Mouse (Mus musculus): ENCODE results near the gene Fam126a. TPM values are rescaled to one million over a fixed set of nuclear protein-coding genes. Genes with fewer than 3 reads are reported as not detected.

Fam126a gene
- polyA plus RNA-seq, 1 experiment, result 7.8 TPM

GRCm38 (mm10) chr5:23993553-23993894, 37.0 kb downstream of the Fam126a start:
- Histone ChIP-seq H3K4me2 (ENCODE audit: low read depth) (peak overlapping the region; percentile 95), H3K36me3 (ENCODE audit: control insufficient read depth, insufficient read depth) (peaks cover 7% of the 10 kb centered on the region), H3K79me2 (ENCODE audit: control insufficient read depth, insufficient read depth) (no peaks in the 10 kb centered on the region), H3ac (ENCODE audit: control insufficient read depth, insufficient read length) (no peak overlapping the region), H3K4me3 (no peak overlapping the region), H3K27me3 (ENCODE audit: control insufficient read depth, insufficient read depth, insufficient read length) (no peaks in the 10 kb centered on the region)
- peak in 1 of 3 experiments; percentile 5 for TF ChIP-seq MYOD1 (IDR thresholded peaks at IDR 0.05; ENCODE audit: control insufficient read depth in 1 of 3, insufficient read length in 2 of 3, low read depth in 2 of 3)
- TF ChIP-seq CEBPB (IDR thresholded peaks at IDR 0.05; ENCODE audit: insufficient read depth, poor library complexity, severe bottlenecking), result 0 out of 2 replicates have a peak, but pooled peaks have one; percentile 11
- TF ChIP-seq SRF (IDR thresholded peaks at IDR 0.05; ENCODE audit: control insufficient read depth, insufficient read length, low read depth), result no peak

- no peak overlapping the region for H3K4me3 ChIP-seq
- H3K79me2 ChIP-seq (ENCODE audit: control insufficient read depth, insufficient read depth), result no peaks in the 10 kb centered on the region
- TF ChIP-seq TCF3 (IDR thresholded peaks at IDR 0.05; ENCODE audit: insufficient read length, low read depth) (no peak), POLR2A (IDR thresholded peaks at IDR 0.05; ENCODE audit: insufficient read length, low read depth) (no peak), CEBPB (IDR thresholded peaks at IDR 0.05; ENCODE audit: insufficient read depth, poor library complexity, severe bottlenecking) (no peak), MYOD1 (IDR thresholded peaks at IDR 0.05; ENCODE audit: control insufficient read depth in 1 of 3, insufficient read length in 2 of 3, low read depth in 2 of 3) (no peak), USF1 (IDR thresholded peaks at IDR 0.05; ENCODE audit: low read depth) (no peak), TCF12 (IDR thresholded peaks at IDR 0.05; ENCODE audit: insufficient read depth, poor library complexity, severe bottlenecking) (no peak), MYOG (IDR thresholded peaks at IDR 0.05; ENCODE audit: control insufficient read depth in 1 of 3, insufficient read depth in 1 of 3, insufficient read length in 2 of 3, low read depth in 2 of 3) (no peak), MAX (IDR thresholded peaks at IDR 0.05; ENCODE audit: low read depth) (no peak), POLR2AphosphoS2 (IDR thresholded peaks at IDR 0.05; ENCODE audit: insufficient read length, low read depth) (no peak)
- peaks cover 6% of the 10 kb centered on the region for H3K36me3 ChIP-seq (ENCODE audit: control insufficient read depth, insufficient read depth)
- no peaks in the 10 kb centered on the region for H3K27me3 ChIP-seq (ENCODE audit: control insufficient read depth, insufficient read depth, insufficient read length)
- H3K4me2 ChIP-seq (ENCODE audit: low read depth), result peak overlapping the region; percentile 95
- no peak overlapping the region for H3ac ChIP-seq (ENCODE audit: control insufficient read depth, insufficient read length)
These were observed 37.5 kb downstream of the Fam126a start for GRCm38 (mm10) chr5:23992876-23993552.

GRCm38 (mm10) chr5:23990001-23990400, 40.5 kb downstream of the Fam126a start:
- H3K4me3 ChIP-seq, result no peak overlapping the region
- no peaks in the 10 kb centered on the region for H3K79me2 ChIP-seq (ENCODE audit: control insufficient read depth, insufficient read depth)
- H3K4me2 ChIP-seq (ENCODE audit: low read depth), result no peak overlapping the region
- peaks cover 5% of the 10 kb centered on the region for H3K36me3 ChIP-seq (ENCODE audit: control insufficient read depth, insufficient read depth)
- no peaks in the 10 kb centered on the region for H3K27me3 ChIP-seq (ENCODE audit: control insufficient read depth, insufficient read depth, insufficient read length)
- H3ac ChIP-seq (ENCODE audit: control insufficient read depth, insufficient read length), result no peak overlapping the region
- TF ChIP-seq TCF12 (IDR thresholded peaks at IDR 0.05; ENCODE audit: insufficient read depth, poor library complexity, severe bottlenecking) (no peak), MYOD1 (IDR thresholded peaks at IDR 0.05; ENCODE audit: control insufficient read depth in 1 of 3, insufficient read length in 2 of 3, low read depth in 2 of 3) (no peak), POLR2AphosphoS2 (IDR thresholded peaks at IDR 0.05; ENCODE audit: insufficient read length, low read depth) (no peak), E2F4 (IDR thresholded peaks at IDR 0.05; ENCODE audit: insufficient read depth) (no peak), TCF3 (IDR thresholded peaks at IDR 0.05; ENCODE audit: insufficient read length, low read depth) (no peak), USF1 (IDR thresholded peaks at IDR 0.05; ENCODE audit: low read depth) (no peak), SRF (IDR thresholded peaks at IDR 0.05; ENCODE audit: control insufficient read depth, insufficient read length, low read depth) (no peak), REST (IDR thresholded peaks at IDR 0.05; ENCODE audit: insufficient read depth, insufficient read length) (no peak), POLR2A (IDR thresholded peaks at IDR 0.05; ENCODE audit: insufficient read length, low read depth) (no peak), CEBPB (IDR thresholded peaks at IDR 0.05; ENCODE audit: insufficient read depth, poor library complexity, severe bottlenecking) (no peak), MYOG (IDR thresholded peaks at IDR 0.05; ENCODE audit: control insufficient read depth in 1 of 3, insufficient read depth in 1 of 3, insufficient read length in 2 of 3, low read depth in 2 of 3) (no peak), MAX (IDR thresholded peaks at IDR 0.05; ENCODE audit: low read depth) (no peak)

GRCm38 (mm10) chr5:23987792-23988191, 42.7 kb downstream of the Fam126a start:
- Histone ChIP-seq H3K36me3 (ENCODE audit: control insufficient read depth, insufficient read depth) (peaks cover 5% of the 10 kb centered on the region), H3ac (ENCODE audit: control insufficient read depth, insufficient read length) (no peak overlapping the region), H3K27me3 (ENCODE audit: control insufficient read depth, insufficient read depth, insufficient read length) (no peaks in the 10 kb centered on the region), H3K4me3 (no peak overlapping the region), H3K4me2 (ENCODE audit: low read depth) (no peak overlapping the region), H3K79me2 (ENCODE audit: control insufficient read depth, insufficient read depth) (no peaks in the 10 kb centered on the region)
- TF ChIP-seq SRF (IDR thresholded peaks at IDR 0.05; ENCODE audit: control insufficient read depth, insufficient read length, low read depth), result no peak
- TF ChIP-seq MYOD1 (IDR thresholded peaks at IDR 0.05; ENCODE audit: control insufficient read depth in 1 of 3, insufficient read length in 2 of 3, low read depth in 2 of 3), result no peak
- no peak for TF ChIP-seq E2F4 (IDR thresholded peaks at IDR 0.05; ENCODE audit: insufficient read depth)

- H3K4me3 ChIP-seq, result no peak overlapping the region
- peaks cover 9% of the 10 kb centered on the region for H3K36me3 ChIP-seq (ENCODE audit: control insufficient read depth, insufficient read depth)
- TF ChIP-seq USF1 (IDR thresholded peaks at IDR 0.05; ENCODE audit: low read depth) (no peak), TCF3 (IDR thresholded peaks at IDR 0.05; ENCODE audit: insufficient read length, low read depth) (no peak), TCF12 (IDR thresholded peaks at IDR 0.05; ENCODE audit: insufficient read depth, poor library complexity, severe bottlenecking) (no peak), POLR2AphosphoS2 (IDR thresholded peaks at IDR 0.05; ENCODE audit: insufficient read length, low read depth) (no peak), MYOD1 (IDR thresholded peaks at IDR 0.05; ENCODE audit: control insufficient read depth in 1 of 3, insufficient read length in 2 of 3, low read depth in 2 of 3) (no peak), E2F4 (IDR thresholded peaks at IDR 0.05; ENCODE audit: insufficient read depth) (no peak), MYOG (IDR thresholded peaks at IDR 0.05; ENCODE audit: control insufficient read depth in 1 of 3, insufficient read depth in 1 of 3, insufficient read length in 2 of 3, low read depth in 2 of 3) (no peak), POLR2A (IDR thresholded peaks at IDR 0.05; ENCODE audit: insufficient read length, low read depth) (no peak), MAX (IDR thresholded peaks at IDR 0.05; ENCODE audit: low read depth) (no peak), CEBPB (IDR thresholded peaks at IDR 0.05; ENCODE audit: insufficient read depth, poor library complexity, severe bottlenecking) (no peak), SRF (IDR thresholded peaks at IDR 0.05; ENCODE audit: control insufficient read depth, insufficient read length, low read depth) (no peak), REST (IDR thresholded peaks at IDR 0.05; ENCODE audit: insufficient read depth, insufficient read length) (no peak)
- no peaks in the 10 kb centered on the region for H3K79me2 ChIP-seq (ENCODE audit: control insufficient read depth, insufficient read depth)
- H3K27me3 ChIP-seq (ENCODE audit: control insufficient read depth, insufficient read depth, insufficient read length), result no peaks in the 10 kb centered on the region
- no peak overlapping the region for H3K4me2 ChIP-seq (ENCODE audit: low read depth)
- H3ac ChIP-seq (ENCODE audit: control insufficient read depth, insufficient read length), result no peak overlapping the region
These were observed 48.4 kb downstream of the Fam126a start for GRCm38 (mm10) chr5:23982081-23982480.

Data from myocyte (in vitro differentiated cells).